Mouse (Mus musculus): ENCODE measurements around the gene Dhrs11. TPM values are rescaled to one million over a fixed set of nuclear protein-coding genes. Genes with fewer than 3 reads are reported as not detected.

Dhrs11 gene
- polyA plus RNA-seq, 1 experiment from 2014 or later, result 62.3 TPM

GRCm38 (mm10) chr11:84821131-84821770 lies 7.5 kb downstream of the Dhrs11 start:
- no peak overlapping the region for H3K4me3 ChIP-seq
- peaks cover 69% of the 10 kb centered on the region for H3K4me1 ChIP-seq (replicated peaks)
- peaks cover 14% of the 10 kb centered on the region for H3K36me3 ChIP-seq
- no peak overlapping the region for H3K4me2 ChIP-seq
- H3K27me3 ChIP-seq, result no peaks in the 10 kb centered on the region
- H3K9ac ChIP-seq, result no peak overlapping the region
- no peaks in the 10 kb centered on the region for H3K9me3 ChIP-seq (replicated peaks)
- 86% methylated on average over 9 of the region's 9 CpGs for WGBS
- no peak for ATAC-seq (replicated peaks; ENCODE audit: insufficient number of reproducible peaks, insufficient read depth, low FRiP score, low read depth)
- no peak overlapping the region for H3K27ac ChIP-seq

DNA sequence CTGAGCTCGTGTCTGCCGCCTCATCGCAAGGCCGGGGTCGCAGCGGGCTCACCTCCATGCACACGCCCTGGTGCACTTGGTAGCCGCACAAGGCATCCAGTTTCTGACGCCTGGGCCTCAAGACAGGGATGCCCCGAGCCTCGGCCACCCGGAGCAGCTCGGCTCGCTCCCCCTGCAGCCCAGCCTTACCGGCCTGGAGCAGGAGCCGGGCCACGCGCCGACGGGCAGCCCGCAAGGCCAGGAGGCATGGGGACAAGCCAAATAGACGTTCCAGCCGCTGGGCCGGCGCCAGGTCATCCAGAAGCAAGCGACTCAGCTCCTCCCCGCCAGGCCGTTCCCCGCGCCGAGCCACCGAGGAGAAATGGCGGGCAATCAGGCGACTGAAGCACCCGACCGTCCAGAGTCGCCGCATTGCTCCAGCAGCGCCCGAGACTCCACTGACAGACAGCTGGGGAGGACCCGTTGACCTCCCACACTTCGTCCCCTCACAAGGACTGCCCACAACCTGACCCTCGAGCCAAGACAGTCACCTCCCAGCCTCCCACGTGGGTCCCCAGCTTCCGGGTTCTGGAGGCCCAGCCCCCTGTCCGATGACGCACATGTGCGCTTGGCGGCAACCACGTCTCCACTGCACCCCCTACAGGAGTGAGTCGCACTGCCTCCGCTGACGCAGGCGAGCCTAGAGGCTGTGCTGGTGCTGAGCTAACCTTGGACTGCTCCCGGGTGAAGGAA lies 9.7 kb downstream of the Dhrs11 start, which contains the start of gene Mrm1:
Gene Mrm1, minus strand, starts transcription at position 555 of the 732 bp plus-strand sequence.
- Histone ChIP-seq H3K9me3 (replicated peaks) (no peaks in the 10 kb centered on the region), H3K27me3 (no peaks in the 10 kb centered on the region), H3K4me1 (replicated peaks) (peaks cover 48% of the 10 kb centered on the region), H3K36me3 (peaks cover 14% of the 10 kb centered on the region), H3K4me2 (peak within 1 kb of the TSS; percentile 96), H3K9ac (peak within 1 kb of the TSS; percentile 82), H3K27ac (peak within 1 kb of the TSS; percentile 94), H3K4me3 (peak within 1 kb of the TSS; percentile 82)
- ATAC-seq (replicated peaks; ENCODE audit: insufficient number of reproducible peaks, insufficient read depth, low FRiP score, low read depth), result peak; percentile 79
- WGBS, result under 1% methylated on average over 55 of the region's 55 CpGs

GRCm38 (mm10) chr11:84818085-84818960 lies 10.5 kb downstream of the Dhrs11 start:
- Histone ChIP-seq H3K9ac (peak overlapping the region; percentile 82), H3K27ac (peak overlapping the region; percentile 94), H3K4me2 (peak overlapping the region; percentile 96), H3K4me1 (replicated peaks) (peaks cover 40% of the 10 kb centered on the region), H3K27me3 (no peaks in the 10 kb centered on the region), H3K4me3 (peak overlapping the region; percentile 82), H3K9me3 (replicated peaks) (no peaks in the 10 kb centered on the region), H3K36me3 (peaks cover 14% of the 10 kb centered on the region)
- WGBS, result under 1% methylated on average over 39 of the region's 39 CpGs
- peak; percentile 69 for ATAC-seq (replicated peaks; ENCODE audit: insufficient number of reproducible peaks, insufficient read depth, low FRiP score, low read depth)

- Histone ChIP-seq H3K9ac (no peak overlapping the region), H3K36me3 (peaks cover 23% of the 10 kb centered on the region), H3K27ac (no peak overlapping the region), H3K4me1 (replicated peaks) (peaks cover 30% of the 10 kb centered on the region), H3K4me3 (no peak overlapping the region), H3K9me3 (replicated peaks) (no peaks in the 10 kb centered on the region), H3K4me2 (no peak overlapping the region), H3K27me3 (no peaks in the 10 kb centered on the region)
- ATAC-seq (replicated peaks; ENCODE audit: insufficient number of reproducible peaks, insufficient read depth, low FRiP score, low read depth), result no peak
- WGBS, result 78% methylated on average over 6 of the region's 6 CpGs
Observed at GRCm38 (mm10) chr11:84817362-84817761, 11.4 kb downstream of the Dhrs11 start.

GRCm38 (mm10) chr11:84813724-84814510 lies 14.9 kb downstream of the Dhrs11 start:
- Histone ChIP-seq H3K9ac (no peak overlapping the region), H3K36me3 (peaks cover 9% of the 10 kb centered on the region; the same call in 1 of the 2 replicates), H3K9me3 (replicated peaks) (no peaks in the 10 kb centered on the region), H3K4me1 (replicated peaks) (peaks cover 11% of the 10 kb centered on the region; the same call in 1 of the 2 replicates), H3K27me3 (no peaks in the 10 kb centered on the region), H3K4me2 (no peak overlapping the region), H3K27ac (no peak overlapping the region), H3K4me3 (no peak overlapping the region)
- ATAC-seq (replicated peaks; ENCODE audit: insufficient number of reproducible peaks, insufficient read depth, low FRiP score, low read depth), result no peak
- WGBS, result 57% methylated on average over 13 of the region's 13 CpGs

DNA sequence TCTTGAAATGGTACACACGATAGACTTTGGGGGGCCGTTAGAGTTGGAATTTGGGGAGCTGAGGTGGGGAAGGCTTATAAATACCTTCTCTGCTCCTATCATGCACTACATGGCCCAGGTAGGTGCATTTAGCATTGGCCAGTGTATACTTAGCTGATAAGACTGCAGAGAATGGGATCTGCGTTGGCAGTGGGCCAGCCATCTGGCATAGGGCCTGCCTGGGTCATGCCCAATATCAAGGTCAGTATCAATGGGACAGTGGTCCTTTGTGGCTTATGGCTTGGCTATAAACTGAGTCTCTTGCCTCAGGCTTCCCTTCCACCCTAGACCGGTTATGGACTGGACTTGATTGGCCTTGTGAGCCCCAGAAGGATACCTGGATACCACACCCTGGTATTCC lies 24.4 kb downstream of the Dhrs11 start:
- Histone ChIP-seq H3K4me1 (replicated peaks) (no peaks in the 10 kb centered on the region), H3K27ac (no peak overlapping the region), H3K4me2 (no peak overlapping the region), H3K4me3 (no peak overlapping the region), H3K9me3 (replicated peaks) (no peaks in the 10 kb centered on the region), H3K9ac (no peak overlapping the region), H3K27me3 (no peaks in the 10 kb centered on the region; the same call in 1 of the 2 replicates), H3K36me3 (no peaks in the 10 kb centered on the region)
- no peak for ATAC-seq (replicated peaks; ENCODE audit: insufficient number of reproducible peaks, insufficient read depth, low FRiP score, low read depth)
- 77% methylated on average over 4 of the region's 4 CpGs for WGBS

DNA sequence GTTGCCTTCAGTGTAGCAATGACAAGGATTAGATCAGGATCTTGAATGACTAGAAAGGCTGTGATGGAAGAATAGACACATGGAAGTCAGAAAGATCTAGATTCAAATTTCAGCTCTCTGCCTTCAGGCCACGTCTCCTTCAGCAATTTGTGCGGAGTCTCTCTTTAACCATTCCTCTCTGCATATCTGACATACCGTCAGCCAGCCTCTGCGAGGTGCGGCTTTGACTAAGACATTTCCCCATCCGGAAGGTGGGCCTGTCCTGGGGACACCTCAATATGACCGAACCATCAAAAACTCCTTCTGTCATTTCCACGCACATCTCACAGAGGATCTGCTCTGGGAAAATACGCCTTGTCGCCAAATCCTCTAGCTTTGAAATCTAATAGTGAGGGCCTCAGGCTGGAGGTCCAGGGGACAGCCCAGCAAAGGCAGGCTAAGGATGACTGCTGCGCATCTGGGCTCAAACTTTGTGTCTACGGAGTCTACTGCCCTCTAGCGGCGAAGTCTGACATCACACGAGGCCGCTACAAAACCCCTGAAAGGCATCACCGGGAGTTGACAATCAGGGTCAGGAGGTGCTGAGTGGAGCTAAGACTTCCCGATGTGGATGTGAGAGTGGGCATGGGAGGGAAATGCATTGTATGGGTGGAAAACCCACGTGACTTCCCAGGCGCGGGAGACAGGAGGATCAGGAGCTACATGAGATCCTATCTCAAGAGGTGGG lies 31.0 kb downstream of the Dhrs11 start:
- no peak overlapping the region for H3K4me2 ChIP-seq
- H3K36me3 ChIP-seq, result no peaks in the 10 kb centered on the region
- H3K4me1 ChIP-seq (replicated peaks), result peaks cover 3% of the 10 kb centered on the region
- H3K9ac ChIP-seq, result no peak overlapping the region
- no peaks in the 10 kb centered on the region for H3K9me3 ChIP-seq (replicated peaks)
- WGBS, result 17% methylated on average over 21 of the region's 21 CpGs
- H3K27ac ChIP-seq, result no peak overlapping the region
- no peak overlapping the region for H3K4me3 ChIP-seq
- 0 out of 2 replicates have a peak, but pooled peaks have one; percentile 18 for ATAC-seq (replicated peaks; ENCODE audit: insufficient number of reproducible peaks, insufficient read depth, low FRiP score, low read depth)
- peaks cover 16% of the 10 kb centered on the region for H3K27me3 ChIP-seq

DNA sequence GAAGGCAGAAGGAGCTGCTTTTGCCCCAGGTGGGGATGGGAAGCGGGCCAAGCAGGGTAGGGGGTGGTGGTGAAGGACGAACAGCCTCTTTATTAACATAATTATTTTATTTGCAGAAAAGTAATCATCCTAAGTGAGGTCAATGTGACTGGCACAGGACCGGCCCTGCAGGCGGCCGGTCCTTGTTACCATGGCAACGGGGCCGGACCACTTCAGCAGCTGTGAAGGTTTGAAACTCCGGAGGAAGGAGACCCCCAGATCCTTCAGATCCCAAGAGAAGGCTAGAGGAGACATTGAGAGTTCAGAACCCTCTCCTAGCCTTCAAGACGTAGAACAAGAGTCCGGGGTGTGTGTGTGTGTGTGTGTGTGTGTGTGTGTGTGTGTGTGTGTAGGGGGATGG lies 31.8 kb downstream of the Dhrs11 start:
- H3K9me3 ChIP-seq (replicated peaks), result no peaks in the 10 kb centered on the region
- no peak overlapping the region for H3K4me3 ChIP-seq
- peaks cover 16% of the 10 kb centered on the region for H3K27me3 ChIP-seq
- H3K4me2 ChIP-seq, result no peak overlapping the region
- H3K36me3 ChIP-seq, result no peaks in the 10 kb centered on the region
- ATAC-seq (replicated peaks; ENCODE audit: insufficient number of reproducible peaks, insufficient read depth, low FRiP score, low read depth), result no peak
- peaks cover 3% of the 10 kb centered on the region for H3K4me1 ChIP-seq (replicated peaks)
- no peak overlapping the region for H3K9ac ChIP-seq
- H3K27ac ChIP-seq, result no peak overlapping the region
- 44% methylated on average over 10 of the region's 10 CpGs for WGBS

DNA sequence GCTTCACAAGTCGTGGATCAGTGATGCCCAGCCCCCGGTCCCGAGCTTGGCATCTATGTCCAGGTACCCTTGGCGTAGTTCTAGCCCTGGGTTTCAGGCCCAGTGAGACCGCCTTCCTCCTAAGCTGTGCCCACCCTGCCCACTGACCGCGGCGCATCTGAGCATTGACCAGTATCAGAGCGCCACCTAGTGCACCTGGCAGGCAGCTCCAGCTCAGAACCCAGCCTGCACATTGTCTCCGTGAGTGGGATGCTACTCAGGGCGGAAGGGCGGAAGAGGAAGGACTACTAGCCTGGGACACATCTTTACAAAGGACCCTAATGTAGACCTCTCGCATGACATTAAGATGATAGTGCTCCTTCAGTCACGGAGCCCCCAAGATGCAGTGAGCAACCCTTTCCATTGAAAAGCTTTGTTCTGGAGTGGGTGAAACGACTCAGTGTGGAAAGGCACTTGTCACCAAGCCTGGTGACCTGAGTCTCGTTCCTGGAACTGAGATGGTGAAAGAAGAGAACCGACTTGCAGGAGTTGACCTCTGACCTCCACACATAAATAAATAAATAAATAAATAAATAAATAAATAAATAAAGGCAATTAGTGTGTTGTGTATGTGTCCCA lies 34.2 kb downstream of the Dhrs11 start:
- Histone ChIP-seq H3K4me3 (no peak overlapping the region), H3K9ac (no peak overlapping the region), H3K9me3 (replicated peaks) (no peaks in the 10 kb centered on the region), H3K27me3 (peaks cover 16% of the 10 kb centered on the region), H3K36me3 (no peaks in the 10 kb centered on the region), H3K4me2 (no peak overlapping the region), H3K4me1 (replicated peaks) (peaks cover 3% of the 10 kb centered on the region), H3K27ac (no peak overlapping the region)
- WGBS, result 7% methylated on average over 17 of the region's 17 CpGs
- ATAC-seq (replicated peaks; ENCODE audit: insufficient number of reproducible peaks, insufficient read depth, low FRiP score, low read depth), result peak; percentile 68

DNA sequence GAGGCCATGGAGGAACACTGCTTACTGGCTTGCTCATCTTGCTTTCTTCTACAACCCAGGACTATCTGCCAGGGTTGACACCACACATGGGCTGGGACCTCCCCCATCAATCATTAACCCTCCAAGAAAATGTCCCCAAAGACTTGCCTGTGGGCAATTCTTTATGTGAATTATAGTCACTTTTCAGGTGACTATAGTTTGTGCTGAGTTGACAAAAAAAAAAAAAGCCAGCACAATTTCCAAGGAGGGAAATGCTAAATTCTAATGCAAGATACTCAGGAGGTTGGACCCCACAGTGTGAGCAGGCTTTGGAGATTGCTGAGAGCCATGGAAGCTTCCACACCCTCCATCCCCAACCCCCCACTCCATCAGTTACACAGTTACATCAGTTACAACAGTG lies 35.2 kb downstream of the Dhrs11 start:
- no peak for ATAC-seq (replicated peaks; ENCODE audit: insufficient number of reproducible peaks, insufficient read depth, low FRiP score, low read depth)
- H3K9ac ChIP-seq, result no peak overlapping the region
- no peaks in the 10 kb centered on the region for H3K36me3 ChIP-seq
- H3K27ac ChIP-seq, result no peak overlapping the region
- no peak overlapping the region for H3K4me3 ChIP-seq
- no peak overlapping the region for H3K4me2 ChIP-seq
- H3K9me3 ChIP-seq (replicated peaks), result no peaks in the 10 kb centered on the region
- peaks cover 19% of the 10 kb centered on the region for H3K27me3 ChIP-seq
- peaks cover 3% of the 10 kb centered on the region for H3K4me1 ChIP-seq (replicated peaks)
